Mouse (Mus musculus) megakaryocyte, adult 5-6 weeks (primary cell): ENCODE measurements around the gene Fmnl2. TPM values are rescaled to one million over a fixed set of nuclear protein-coding genes. Genes with fewer than 3 reads are reported as not detected.

Source experiments
- ATAC-seq: 2 replicates; pipeline ENCODE4 v1.8.0; 2016; ENCODE audit warnings: mild to moderate bottlenecking, inconsistent platforms; ENCODE audit not compliant: poor library complexity, severe bottlenecking
- total RNA-seq, 2 experiments: library from RNA; stranded (forward) in 1 of 2; stranded (reverse) in 1 of 2; fragments of 153-499, 151-499 nt in 1 of 2; fragments of 221-1000, 200-1000 nt in 1 of 2; gene quantifications; 2 replicates each; pipeline versions ENCODE4 v1.2.3 to v1.2.4; 2015 to 2017

Gene Fmnl2
- total RNA-seq, 2 experiments from 2014 or later: 8.2 to 11.3 TPM

DNA sequence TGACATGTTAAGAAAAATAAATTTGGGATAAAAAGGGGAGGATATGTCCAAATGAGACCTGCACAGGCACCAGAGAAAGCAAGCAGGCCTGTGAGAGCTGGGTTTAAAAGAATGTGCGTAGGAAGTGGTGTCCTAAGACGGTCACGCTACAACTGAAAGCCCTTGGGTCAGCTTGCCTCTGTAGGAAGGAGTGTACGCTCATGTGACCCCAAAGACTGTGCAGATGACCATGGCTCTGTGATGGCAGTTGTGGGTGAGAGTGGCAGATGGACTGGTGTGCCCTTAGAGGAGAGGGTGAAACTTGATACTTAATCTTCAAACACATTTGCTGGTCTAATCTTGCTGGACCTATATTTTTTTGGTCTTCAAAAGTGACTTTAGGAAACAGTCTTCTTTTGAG is 92.6 kb downstream of the Fmnl2 start:
- ATAC-seq: no peak

DNA sequence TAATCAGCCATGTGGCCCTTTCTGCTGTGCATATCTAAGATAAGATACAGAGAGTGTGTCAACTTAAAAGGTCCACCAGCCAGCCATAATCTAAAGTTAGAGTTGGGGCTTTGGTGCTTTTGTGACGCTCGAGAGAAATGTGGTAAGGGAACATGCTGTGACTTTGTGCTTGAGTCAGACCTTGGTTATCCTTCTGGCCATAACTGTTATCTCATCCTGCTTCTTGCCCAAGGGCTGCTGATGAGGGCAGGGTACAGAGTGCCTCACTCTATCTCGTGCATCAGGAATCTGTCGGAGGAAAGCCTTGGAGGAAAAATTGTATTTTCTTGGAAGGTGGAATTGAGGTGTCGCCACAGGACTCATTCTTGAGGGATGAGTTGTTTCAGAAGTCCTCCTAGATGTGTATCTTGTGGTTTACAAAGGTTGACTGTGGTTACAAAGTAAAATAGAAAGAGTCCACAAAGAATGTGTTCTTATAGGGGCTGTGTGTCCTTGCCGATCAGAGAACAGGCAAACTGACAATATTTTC is 94.6 kb downstream of the Fmnl2 start:
- ATAC-seq: no peak

DNA sequence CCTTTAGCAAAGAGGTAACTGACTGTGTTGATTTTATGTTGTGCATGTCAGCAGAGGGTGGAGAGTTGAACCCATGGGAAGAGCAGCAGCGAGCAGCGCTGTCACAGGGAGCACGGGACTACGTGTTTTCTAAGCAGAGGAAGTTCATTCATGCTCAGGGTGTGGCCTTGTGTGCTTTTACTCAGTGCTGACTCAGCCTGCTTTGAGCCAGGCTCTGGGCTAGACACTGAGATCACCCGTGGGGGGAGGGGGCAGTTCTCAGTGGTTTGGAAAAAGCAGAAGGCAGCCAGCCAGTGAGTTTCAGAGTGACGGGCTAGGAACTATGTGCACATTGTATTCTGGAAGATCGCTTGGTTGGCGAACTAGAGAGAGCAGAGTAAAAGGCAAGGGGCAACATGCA is 97.4 kb downstream of the Fmnl2 start:
- peak; percentile 95 for ATAC-seq

DNA sequence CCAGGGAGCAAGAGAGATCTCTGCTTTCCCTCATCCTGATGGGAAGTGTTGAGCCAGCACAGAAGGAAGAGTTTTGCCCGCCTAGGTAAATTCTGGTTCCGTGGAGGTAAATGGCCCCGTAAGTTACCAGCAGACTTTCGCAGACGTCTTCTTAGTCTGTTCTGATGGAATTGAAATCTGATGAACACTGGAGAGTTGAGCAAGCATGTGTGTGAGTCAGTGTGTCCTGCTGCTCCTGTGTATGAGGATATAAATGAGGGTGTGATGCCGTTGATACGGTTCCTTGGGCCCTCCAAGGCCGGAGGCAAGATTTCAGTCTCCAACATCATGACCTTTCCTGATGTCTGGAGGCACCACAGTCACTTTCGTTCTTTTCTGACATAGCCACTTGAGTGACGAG is 98.2 kb downstream of the Fmnl2 start:
- no peak for ATAC-seq

DNA sequence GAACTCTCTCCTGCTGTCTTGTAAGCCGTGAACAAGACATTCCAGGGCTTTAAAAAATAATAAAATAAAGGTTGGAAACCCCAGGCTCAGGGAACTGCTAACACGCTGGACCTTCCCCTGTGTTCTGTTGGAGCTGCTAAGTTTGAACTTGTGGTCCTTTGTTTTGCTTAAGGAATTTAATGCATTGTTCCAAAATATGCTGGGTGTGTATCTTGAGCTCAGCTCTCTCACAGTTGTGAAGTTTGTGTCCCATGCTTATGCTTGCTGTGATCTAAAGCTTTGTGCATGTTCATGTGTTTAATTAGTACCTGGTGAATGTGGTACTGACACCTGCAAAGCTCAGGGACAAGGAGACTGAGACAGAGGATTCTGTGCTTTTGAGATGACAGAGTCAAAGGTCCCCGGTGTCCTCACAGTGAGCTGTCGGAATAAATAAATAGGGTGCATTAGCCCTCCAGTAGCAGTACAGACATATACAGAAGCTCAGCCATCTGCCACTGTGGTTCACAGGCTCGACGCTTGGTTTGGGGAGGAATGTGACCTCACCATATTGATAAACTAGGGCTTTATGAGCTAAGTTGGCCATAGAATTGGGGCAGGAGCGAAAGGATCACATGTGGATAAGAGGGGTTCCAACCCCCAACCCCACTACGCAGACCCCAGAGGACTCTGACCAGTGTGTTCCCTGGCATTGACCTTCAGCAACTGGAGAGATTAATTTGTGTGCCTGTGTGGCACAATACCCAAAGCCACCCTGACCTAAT is 100.3 kb downstream of the Fmnl2 start:
- ATAC-seq: no peak

GRCm38 (mm10) chr2:52958535-52959290 is 101.1 kb downstream of the Fmnl2 start:
- ATAC-seq: no peak

GRCm38 (mm10) chr2:52959291-52959621 is 101.6 kb downstream of the Fmnl2 start:
- peak; percentile 28; the same call in 1 of the 2 replicates for ATAC-seq

DNA sequence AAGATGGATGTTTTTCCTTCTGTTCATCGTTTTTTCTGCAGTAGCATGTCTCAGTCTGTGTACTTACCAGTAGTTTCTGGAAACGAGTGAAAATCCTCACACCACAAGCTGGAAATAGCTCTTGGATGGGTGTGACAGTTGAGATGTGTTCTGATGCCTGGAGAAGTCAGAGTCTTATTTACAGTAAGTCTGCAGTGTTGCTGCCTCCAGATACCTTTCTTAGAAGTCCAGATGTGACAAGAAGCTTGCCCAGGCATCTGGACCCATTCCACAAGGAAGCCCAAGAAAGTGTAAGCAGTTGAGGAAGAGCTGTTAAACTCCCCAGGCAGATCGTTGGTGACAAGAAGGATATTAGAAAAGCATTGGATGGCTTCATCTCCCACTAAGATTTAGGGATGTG is 102.3 kb downstream of the Fmnl2 start:
- no peak for ATAC-seq

DNA sequence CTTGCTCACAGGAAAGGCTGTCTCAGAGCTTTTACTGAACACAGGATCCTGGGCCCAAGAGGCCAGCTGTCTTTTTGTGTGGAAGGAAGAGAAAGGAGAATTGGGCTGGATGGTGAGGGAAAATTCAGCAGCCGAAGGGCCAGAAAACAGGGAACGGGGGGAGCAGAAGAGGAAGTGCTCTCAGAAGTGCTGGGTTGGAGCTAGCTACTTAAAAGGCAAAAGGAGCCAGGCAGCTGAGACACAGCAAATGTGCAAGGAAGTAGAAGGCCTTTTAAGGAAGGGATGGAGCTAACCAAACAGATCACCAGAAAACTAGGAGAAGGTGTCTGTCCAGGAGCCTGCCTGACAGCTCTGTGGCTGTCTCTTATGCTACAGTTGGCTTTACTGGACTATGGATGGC is 103.0 kb downstream of the Fmnl2 start:
- peak; percentile 29 for ATAC-seq

DNA sequence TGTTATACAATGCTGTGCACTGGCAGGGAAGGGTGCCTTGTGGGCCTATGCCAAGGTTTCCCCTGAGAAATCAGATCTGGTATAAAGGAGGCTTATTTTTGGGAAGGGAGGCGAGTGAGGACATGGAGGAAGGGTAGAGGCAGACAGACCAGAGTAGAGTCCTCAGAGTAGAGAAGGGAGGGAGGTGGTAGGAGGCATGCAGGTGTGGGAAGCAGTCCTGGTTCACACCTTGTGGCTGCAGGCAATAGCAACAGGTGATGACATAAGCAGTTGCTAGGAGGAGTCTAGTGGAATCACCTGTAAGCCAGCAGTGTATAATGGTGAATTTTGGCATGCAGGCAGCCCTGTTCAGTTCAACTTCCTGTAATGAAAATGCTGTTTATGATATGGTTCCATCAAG is 105.8 kb downstream of the Fmnl2 start:
- no peak for ATAC-seq

GRCm38 (mm10) chr2:52964386-52964928 is 106.8 kb downstream of the Fmnl2 start:
- no peak for ATAC-seq

DNA sequence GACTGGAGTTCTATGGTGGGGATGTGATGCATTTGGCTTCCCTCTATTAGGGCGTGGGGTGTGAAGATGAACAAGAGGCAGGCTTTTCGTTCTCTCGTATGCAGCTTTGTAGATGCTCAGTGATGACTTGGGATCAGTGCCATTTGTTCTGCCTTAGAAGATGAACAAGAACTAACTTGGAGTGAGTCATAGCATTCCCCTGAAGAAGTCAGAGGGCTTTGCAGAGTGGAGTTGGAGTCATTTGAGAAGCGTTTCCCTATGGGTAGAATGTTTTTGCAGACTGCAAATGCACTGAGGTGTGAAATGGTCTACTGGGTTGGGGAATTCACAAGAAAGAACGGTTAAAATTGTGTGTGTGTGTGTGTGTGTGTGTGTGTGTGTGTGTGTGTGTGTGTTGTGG is 108.6 kb downstream of the Fmnl2 start:
- no peak for ATAC-seq

GRCm38 (mm10) chr2:52966820-52967460 is 109.3 kb downstream of the Fmnl2 start:
- peak; percentile 71 for ATAC-seq

- peak; percentile 68; the same call in 1 of the 2 replicates for ATAC-seq
Observed at GRCm38 (mm10) chr2:52967461-52967823, 109.8 kb downstream of the Fmnl2 start.

- no peak for ATAC-seq
Observed at GRCm38 (mm10) chr2:52968884-52969283, 111.2 kb downstream of the Fmnl2 start.

- no peak for ATAC-seq
Observed at GRCm38 (mm10) chr2:52974056-52974455, 116.4 kb downstream of the Fmnl2 start.

DNA sequence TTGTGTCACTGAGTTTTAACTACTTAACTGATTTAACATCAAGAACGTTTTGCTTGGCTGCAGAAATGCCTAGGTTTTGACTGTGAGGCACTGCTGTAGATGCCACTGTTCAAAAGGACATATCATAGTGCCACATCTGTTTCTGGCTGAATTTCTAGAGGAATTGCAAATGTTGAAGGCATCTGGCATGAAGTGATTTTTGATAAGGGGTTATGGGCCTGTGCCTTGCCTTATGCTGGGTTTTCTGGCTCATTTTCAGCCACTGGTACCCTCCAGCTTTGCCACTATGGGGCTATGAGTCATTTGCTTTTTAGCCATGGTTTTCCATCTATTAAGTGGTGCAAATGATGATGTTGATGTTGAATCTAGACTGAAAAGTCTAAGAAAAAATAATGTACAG is 117.1 kb downstream of the Fmnl2 start:
- no peak for ATAC-seq

GRCm38 (mm10) chr2:52977921-52978675 is 120.4 kb downstream of the Fmnl2 start:
- no peak for ATAC-seq

DNA sequence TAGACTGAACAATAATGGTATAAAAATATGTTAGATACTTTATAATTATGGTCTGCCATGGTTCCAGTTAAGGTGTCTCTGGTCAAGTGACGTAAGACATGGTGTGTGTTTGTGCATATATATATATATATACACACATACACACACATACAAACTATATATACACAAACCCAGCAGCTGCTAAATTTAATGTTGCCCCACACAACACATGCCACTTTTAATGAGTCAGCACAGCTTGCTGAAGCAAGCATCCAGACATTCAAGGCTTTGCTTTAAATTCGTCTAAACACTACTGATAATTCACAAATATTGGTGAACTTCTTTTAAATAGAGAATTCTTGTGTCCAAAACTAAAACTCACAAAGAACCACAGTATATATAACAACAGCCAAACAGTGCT is 121.1 kb downstream of the Fmnl2 start:
- no peak for ATAC-seq

DNA sequence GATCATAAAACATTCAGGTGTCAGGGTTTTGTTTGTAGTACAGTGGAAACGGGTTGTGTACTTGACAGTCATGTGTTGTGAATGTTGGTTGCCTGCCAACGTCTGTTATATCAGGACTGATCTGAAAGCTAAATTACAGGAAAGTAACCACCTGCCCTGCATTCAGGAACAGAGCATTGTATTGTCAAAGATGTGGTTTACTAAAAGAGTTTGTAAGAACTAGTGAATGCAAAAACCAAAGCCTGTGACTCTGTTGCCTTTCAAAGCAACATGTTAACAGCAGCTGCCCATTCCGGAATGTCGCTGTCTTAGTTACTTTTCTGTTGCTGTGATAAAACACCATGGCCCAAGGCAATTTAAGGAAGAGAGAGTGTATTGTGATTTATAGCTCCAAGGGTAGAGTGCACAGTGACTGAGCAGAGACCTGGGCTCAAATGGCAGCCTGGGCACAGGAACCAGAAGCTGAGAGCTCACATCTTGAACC is 121.7 kb downstream of the Fmnl2 start:
- ATAC-seq: no peak

- ATAC-seq: no peak
Observed at GRCm38 (mm10) chr2:52981126-52981525, 123.5 kb downstream of the Fmnl2 start.
